Mouse (Mus musculus): ENCODE results near the gene Spz1.

DNA sequence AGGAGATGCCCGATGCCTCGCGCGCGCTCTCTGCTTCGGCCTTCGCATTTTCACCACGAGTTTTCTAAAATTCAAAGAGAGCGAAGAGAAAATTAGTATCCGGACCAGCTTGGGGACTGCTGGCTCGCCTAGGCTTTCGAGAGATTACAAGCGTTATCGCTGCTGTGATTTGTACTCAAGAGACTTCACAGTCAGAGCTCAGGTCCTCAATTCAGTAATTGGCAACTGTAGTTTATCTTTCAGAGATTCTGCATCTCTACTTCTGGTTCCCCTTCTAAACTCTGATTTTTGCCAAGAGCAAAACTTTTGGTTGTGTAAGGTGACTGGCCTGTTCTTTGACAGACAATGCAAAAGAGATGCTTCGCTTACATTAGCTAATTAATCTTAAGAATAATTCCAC lies 44.7 kb downstream of the Spz1 start:
- no peak for TF ChIP-seq CTCF (IDR thresholded peaks at IDR 0.05; ENCODE audit: low read depth)
- no peak for TF ChIP-seq EP300 (IDR thresholded peaks at IDR 0.05; ENCODE audit: low read depth)

Measured in liver, embryonic 14.5 days (tissue).